Mouse (Mus musculus) olfactory bulb, adult 2 months (tissue): ENCODE measurements around the gene Hs3st3b1.

Experiments
- CTCF ChIP-seq: fragments of 200-500 bp; IDR thresholded peaks from 2 replicates; pipeline ENCODE4 v1.5.1; 2012; ENCODE audit warnings: low read depth, mild to moderate bottlenecking, low read length, moderate library complexity; ENCODE audit not compliant: insufficient read depth
- POLR2A ChIP-seq: fragments of 200-500 bp; IDR thresholded peaks from 2 replicates; pipeline ENCODE4 v1.6.1; 2012; ENCODE audit warnings: mild to moderate bottlenecking, low read depth, low read length, moderate library complexity; ENCODE audit not compliant: insufficient read depth

DNA sequence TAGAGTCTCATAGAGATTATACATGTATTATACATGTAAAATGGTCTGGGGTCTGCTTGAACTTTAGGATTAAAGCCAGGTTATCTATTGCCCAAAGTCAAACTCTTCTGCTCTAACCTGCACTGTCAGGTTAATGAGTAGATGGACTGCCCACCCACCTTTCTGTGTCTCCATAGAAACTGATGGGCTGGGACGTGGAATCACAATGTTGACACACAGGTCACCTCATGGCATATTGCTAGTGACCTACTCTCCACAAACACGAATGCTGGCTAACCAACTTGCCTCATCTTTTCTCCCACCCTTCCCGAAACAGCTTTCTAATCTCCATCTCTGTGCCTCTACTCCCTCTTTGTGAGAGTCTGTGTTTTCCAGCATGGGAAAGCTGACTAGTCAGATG, 38.7 kb downstream of the Hs3st3b1 start:
- TF ChIP-seq CTCF (no peak), POLR2A (no peak)
